Mouse (Mus musculus) erythroblast, embryonic 14.5 days (primary cell): ENCODE measurements around the gene Lrr1. TPM values are rescaled to one million over a fixed set of nuclear protein-coding genes. Genes with fewer than 3 reads are reported as not detected.
A peak's percentile ranks its signal among the peaks of the same experiment; 100 is the strongest.
"Not testable (repeated sequence)": the region's sequence is repeated elsewhere in the genome, so short reads cannot be mapped to it uniquely, and the experiment has no call there.

Experiments
- H3K27me3 ChIP-seq: 2 replicates; pipeline ENCODE4 v1.6.1; 2012; ENCODE audit warnings: inconsistent platforms; ENCODE audit not compliant: control insufficient read depth
- H3K36me3 ChIP-seq: 2 replicates; pipeline ENCODE4 v1.6.1; 2012; ENCODE audit warnings: mild to moderate bottlenecking, inconsistent platforms; ENCODE audit not compliant: control insufficient read depth
- H3K4me1 ChIP-seq: 2 replicates; pipeline ENCODE4 v1.6.1; 2012; ENCODE audit warnings: inconsistent platforms; ENCODE audit not compliant: control insufficient read depth
- H3K4me3 ChIP-seq: replicated peaks from 2 replicates; pipeline ENCODE3; 2012; ENCODE audit warnings: moderate library complexity, mild to moderate bottlenecking, inconsistent platforms
- H3K9me3 ChIP-seq: 2 replicates; pipeline ENCODE4 v1.6.1; 2012; ENCODE audit warnings: low read length, inconsistent platforms, mixed read lengths; ENCODE audit not compliant: control insufficient read depth
- GATA1 ChIP-seq: IDR thresholded peaks from 2 replicates; pipeline ENCODE4 v1.6.1; 2012; ENCODE audit warnings: low read length, inconsistent platforms, mixed read lengths
- TAL1 ChIP-seq: IDR thresholded peaks from 3 replicates; pipeline ENCODE4 v1.6.1; 2012; ENCODE audit warnings: low read length, inconsistent platforms, mixed read lengths
- polyA plus RNA-seq: library from polyadenylated mRNA; stranded (reverse); fragments of >175 nt; gene quantifications from 2 replicates; pipeline ENCODE4 v1.2.3, GENCODE M21; 2012

The Lrr1 gene
- polyA plus RNA-seq, 1 experiment: 7.6 TPM

- TF ChIP-seq TAL1 (no peak), GATA1 (no peak)
- peak overlapping the region; percentile 42 for H3K4me3 ChIP-seq
These were observed 9.1 kb upstream of the Lrr1 start for GRCm38 (mm10) chr12:69159578-69159940.

GRCm38 (mm10) chr12:69160677-69161076, 7.9 kb upstream of the Lrr1 start:
- H3K36me3 ChIP-seq: peaks cover 24% of the 10 kb centered on the region
- H3K4me1 ChIP-seq: peaks cover 43% of the 10 kb centered on the region
- H3K27me3 ChIP-seq, H3K4me3 ChIP-seq, H3K9me3 ChIP-seq: not testable (repeated sequence)

More at GRCm38 (mm10) chr12:69159578-69159940, 9.1 kb upstream of the Lrr1 start:
- Histone ChIP-seq H3K4me1 (peaks cover 34% of the 10 kb centered on the region), H3K9me3 (no peaks in the 10 kb centered on the region), H3K27me3 (no peaks in the 10 kb centered on the region), H3K36me3 (peaks cover 33% of the 10 kb centered on the region)

GRCm38 (mm10) chr12:69163586-69163985, 5.0 kb upstream of the Lrr1 start:
- H3K4me3 ChIP-seq, H3K9me3 ChIP-seq, H3K27me3 ChIP-seq, H3K36me3 ChIP-seq: not testable (repeated sequence)
- peaks cover 41% of the 10 kb centered on the region for H3K4me1 ChIP-seq

- no peak overlapping the region for H3K4me3 ChIP-seq
- H3K4me1 ChIP-seq: peaks cover 50% of the 10 kb centered on the region
- H3K9me3 ChIP-seq: no peaks in the 10 kb centered on the region
- H3K27me3 ChIP-seq: no peaks in the 10 kb centered on the region
- H3K36me3 ChIP-seq: no peaks in the 10 kb centered on the region
- no peak for TF ChIP-seq TAL1
- no peak for TF ChIP-seq GATA1
These were observed 3.7 kb upstream of the Lrr1 start for GRCm38 (mm10) chr12:69164904-69165303.

- not testable (repeated sequence) for H3K9me3 ChIP-seq, H3K27me3 ChIP-seq, H3K4me3 ChIP-seq
- peaks cover 17% of the 10 kb centered on the region for H3K36me3 ChIP-seq
- peaks cover 60% of the 10 kb centered on the region for H3K4me1 ChIP-seq
These were observed 1.6 kb upstream of the Lrr1 start for GRCm38 (mm10) chr12:69166861-69167581.

GRCm38 (mm10) chr12:69167656-69168460, 756 bp upstream of the Lrr1 start:
- Histone ChIP-seq H3K9me3 (no peaks in the 10 kb centered on the region), H3K27me3 (no peaks in the 10 kb centered on the region), H3K4me3 (peak overlapping the region; percentile 100), H3K4me1 (peaks cover 60% of the 10 kb centered on the region), H3K36me3 (peaks cover 26% of the 10 kb centered on the region)
- TF ChIP-seq TAL1 (no peak), GATA1 (no peak)

- H3K36me3 ChIP-seq: peaks cover 60% of the 10 kb centered on the region
- no peak overlapping the region for H3K4me3 ChIP-seq
- no peaks in the 10 kb centered on the region for H3K9me3 ChIP-seq
- no peaks in the 10 kb centered on the region for H3K27me3 ChIP-seq
- peaks cover 44% of the 10 kb centered on the region for H3K4me1 ChIP-seq
- TF ChIP-seq GATA1 (no peak), TAL1 (no peak)
These were observed 2.7 kb downstream of the Lrr1 start for GRCm38 (mm10) chr12:69171307-69171706.

- H3K4me1 ChIP-seq: peaks cover 12% of the 10 kb centered on the region
- peaks cover 93% of the 10 kb centered on the region for H3K36me3 ChIP-seq
- H3K9me3 ChIP-seq: peaks cover 3% of the 10 kb centered on the region
- TF ChIP-seq GATA1: no peak
- no peak for TF ChIP-seq TAL1
- H3K4me3 ChIP-seq: no peak overlapping the region
- H3K27me3 ChIP-seq: no peaks in the 10 kb centered on the region
These were observed 7.4 kb downstream of the Lrr1 start for GRCm38 (mm10) chr12:69175975-69176374.

GRCm38 (mm10) chr12:69177526-69177925, 8.9 kb downstream of the Lrr1 start:
- no peak overlapping the region for H3K4me3 ChIP-seq
- peaks cover 13% of the 10 kb centered on the region for H3K4me1 ChIP-seq
- peaks cover 93% of the 10 kb centered on the region for H3K36me3 ChIP-seq
- peaks cover 3% of the 10 kb centered on the region for H3K9me3 ChIP-seq
- H3K27me3 ChIP-seq: no peaks in the 10 kb centered on the region
- TF ChIP-seq GATA1: no peak
- no peak for TF ChIP-seq TAL1

- peaks cover 75% of the 10 kb centered on the region for H3K36me3 ChIP-seq
- TF ChIP-seq TAL1: no peak
- no peak for TF ChIP-seq GATA1
- peaks cover 20% of the 10 kb centered on the region for H3K4me1 ChIP-seq
- H3K27me3 ChIP-seq: no peaks in the 10 kb centered on the region
- H3K4me3 ChIP-seq: no peak overlapping the region
- peaks cover 3% of the 10 kb centered on the region for H3K9me3 ChIP-seq
These were observed 10.8 kb downstream of the Lrr1 start for GRCm38 (mm10) chr12:69179371-69179770.
